Mouse (Mus musculus) embryonic facial prominence, embryonic 11.5 days (tissue): ENCODE measurements around the gene Zfp799. TPM values are rescaled to one million over a fixed set of nuclear protein-coding genes. Genes with fewer than 3 reads are reported as not detected.
A peak's percentile ranks its signal among the peaks of the same experiment; 100 is the strongest.

Experiments used
- ATAC-seq: fragments of 200-750 bp; cut with Nextera tagmentation; replicated peaks from 2 replicates; pipeline ENCODE4 v1.8.0; 2017; ENCODE audit warnings: low read depth; ENCODE audit not compliant: insufficient number of reproducible peaks, low FRiP score, low TSS enrichment
- DNase-seq: peaks from one replicate; pipeline ENCODE4 v3.0.0-alpha.2; 2015; ENCODE audit warnings: low spot score
- H3K27ac ChIP-seq: fragments of 300-500 bp; sonication (generic); replicated peaks from 2 replicates; pipeline ENCODE4 v1.5.1; 2014; ENCODE audit warnings: mild to moderate bottlenecking, low read depth, low read length, control low read depth
- H3K27me3 ChIP-seq: fragments of 300-500 bp; sonication (generic); 2 replicates; pipeline ENCODE4 v1.6.1; 2014; ENCODE audit warnings: mild to moderate bottlenecking, low read length, moderate library complexity, mixed read lengths; ENCODE audit not compliant: control insufficient read depth, insufficient read depth
- H3K36me3 ChIP-seq: fragments of 300-500 bp; sonication (generic); replicated peaks from 2 replicates; pipeline ENCODE4 v1.6.1; 2014; ENCODE audit warnings: low read depth, mild to moderate bottlenecking, low read length, moderate library complexity, mixed read lengths; ENCODE audit not compliant: control insufficient read depth, insufficient read depth
- H3K4me1 ChIP-seq: fragments of 300-500 bp; sonication (generic); 2 replicates; pipeline ENCODE4 v1.6.1; 2014; ENCODE audit warnings: low read length, mixed read lengths; ENCODE audit not compliant: control insufficient read depth, insufficient read depth
- H3K4me2 ChIP-seq: fragments of 300-500 bp; sonication (generic); 2 replicates; pipeline ENCODE4 v1.6.1; 2014; ENCODE audit warnings: low read depth, mild to moderate bottlenecking, control low read depth, low read length, moderate library complexity
- H3K4me3 ChIP-seq: fragments of 300-500 bp; sonication (generic); 2 replicates; pipeline ENCODE4 v1.5.1; 2014; ENCODE audit warnings: low read depth, low read length, control low read depth
- H3K9ac ChIP-seq: fragments of 300-500 bp; sonication (generic); replicated peaks from 2 replicates; pipeline ENCODE4 v1.6.1; 2014; ENCODE audit warnings: mild to moderate bottlenecking, control low read depth, low read length
- H3K9me3 ChIP-seq: fragments of 300-500 bp; sonication (generic); replicated peaks from 2 replicates; pipeline ENCODE4 v1.6.1; 2016; ENCODE audit warnings: mild to moderate bottlenecking, low read length, inconsistent platforms, mixed read lengths; ENCODE audit not compliant: control insufficient read depth
- WGBS: fragments of 180-500 bp; shearing (Covaris S2); extraction: QIAGEN DNeasy Blood & Tissue Kit; methylation state at CpG from one replicate; pipeline ENCODE4 v1.1.7; 2014; 5-methylcytosine and 5-hydroxymethylcytosine counted together
- polyA plus RNA-seq: library from polyadenylated mRNA; unstranded; fragments of >200 nt; fragmentation: Nextera tagmentation; extraction: Ambion mirVana; gene quantifications from 2 replicates; pipeline ENCODE4 v1.2.1, GENCODE M21; 2014

Gene Zfp799
- polyA plus RNA-seq, 1 experiment from 2014 or later, result 17.1 TPM

DNA sequence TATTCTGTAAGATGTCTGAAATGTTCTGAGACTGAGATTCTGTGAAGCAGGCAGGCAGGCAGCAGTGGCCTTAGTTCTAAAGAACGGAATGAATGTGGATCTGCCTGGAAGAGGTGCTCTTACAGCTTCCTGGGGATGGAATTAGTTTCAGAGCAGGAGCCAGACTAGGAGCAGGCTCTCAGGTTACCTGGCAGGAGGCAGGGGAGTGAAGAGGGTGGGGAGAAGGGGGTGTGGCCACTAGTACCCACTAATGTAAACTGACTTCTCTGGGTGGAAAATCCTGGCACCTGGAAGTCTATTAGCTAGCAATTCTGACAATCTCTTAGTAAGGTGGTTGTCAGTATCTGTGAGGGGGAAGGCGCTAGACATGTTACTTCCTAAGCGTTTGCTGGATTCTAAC lies 44.4 kb downstream of the Zfp799 start:
- H3K27ac ChIP-seq, result no peak overlapping the region
- no peak overlapping the region for H3K4me3 ChIP-seq
- H3K4me1 ChIP-seq, result no peaks in the 10 kb centered on the region
- DNase-seq, result peak; percentile 9
- H3K4me2 ChIP-seq, result no peak overlapping the region
- no peak overlapping the region for H3K9ac ChIP-seq
- ATAC-seq, result no peak
- no peaks in the 10 kb centered on the region for H3K9me3 ChIP-seq
- no peaks in the 10 kb centered on the region for H3K27me3 ChIP-seq
- no peaks in the 10 kb centered on the region; the same call in none of the 2 replicates for H3K36me3 ChIP-seq
- WGBS, result 79% methylated on average over 3 of the region's 3 CpGs

DNA sequence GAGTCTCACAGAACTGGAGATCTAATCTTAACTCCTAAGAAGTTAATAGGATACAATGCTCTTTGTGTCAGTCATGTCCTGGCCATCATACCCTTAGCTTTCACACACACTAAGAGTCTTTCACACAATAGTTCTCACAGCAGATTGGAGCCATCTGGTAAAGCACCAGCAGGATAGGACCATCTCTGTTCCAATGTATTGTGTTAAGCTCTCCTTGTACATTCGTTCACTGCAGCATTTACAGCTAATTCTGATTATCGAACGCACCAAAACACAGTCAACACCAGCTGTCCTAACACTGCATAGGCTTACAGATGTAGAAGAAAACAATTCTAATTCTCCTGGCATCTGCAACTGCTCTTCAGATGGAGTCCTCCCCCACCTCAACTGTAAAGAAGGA lies 52.5 kb downstream of the Zfp799 start:
- Histone ChIP-seq H3K9me3 (no peaks in the 10 kb centered on the region), H3K4me1 (no peaks in the 10 kb centered on the region), H3K4me3 (no peak overlapping the region), H3K36me3 (peaks cover 7% of the 10 kb centered on the region), H3K27me3 (no peaks in the 10 kb centered on the region), H3K4me2 (no peak overlapping the region), H3K9ac (no peak overlapping the region), H3K27ac (no peak overlapping the region)
- no peak for ATAC-seq
- 90% methylated on average over 3 of the region's 3 CpGs for WGBS
- DNase-seq, result no peak

GRCm38 (mm10) chr17:32771213-32771612 lies 58.8 kb downstream of the Zfp799 start:
- H3K4me1 ChIP-seq, result no peaks in the 10 kb centered on the region
- H3K4me2 ChIP-seq, result no peak overlapping the region
- DNase-seq, result no peak
- no peaks in the 10 kb centered on the region for H3K9me3 ChIP-seq
- no peak overlapping the region for H3K9ac ChIP-seq
- no peaks in the 10 kb centered on the region for H3K27me3 ChIP-seq
- no peak for ATAC-seq
- WGBS, result 86% methylated on average over 1 of the region's 1 CpGs
- H3K4me3 ChIP-seq, result no peak overlapping the region
- no peak overlapping the region for H3K27ac ChIP-seq
- H3K36me3 ChIP-seq, result peaks cover 14% of the 10 kb centered on the region

DNA sequence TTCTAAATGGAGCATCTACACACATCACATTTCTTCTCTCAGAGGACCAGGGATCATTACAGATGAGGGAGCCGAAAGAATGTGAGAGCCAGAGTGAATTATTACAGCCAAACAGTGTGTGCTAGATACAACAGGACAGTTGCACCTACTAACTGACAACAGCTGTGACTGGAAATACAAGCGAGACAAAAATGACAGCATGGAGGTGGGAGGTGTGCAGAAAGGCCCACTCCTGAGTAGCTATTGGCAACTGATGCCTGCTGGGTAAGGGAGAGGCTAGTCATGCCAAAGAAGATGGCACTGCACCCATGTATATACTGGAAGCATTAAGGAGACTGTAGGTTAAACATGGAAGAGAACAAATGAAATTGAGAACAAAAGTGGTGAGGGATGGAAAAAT lies 63.6 kb downstream of the Zfp799 start:
- DNase-seq, result no peak
- Histone ChIP-seq H3K4me1 (no peaks in the 10 kb centered on the region), H3K36me3 (peaks cover 13% of the 10 kb centered on the region), H3K9ac (no peak overlapping the region), H3K4me3 (no peak overlapping the region), H3K27me3 (no peaks in the 10 kb centered on the region), H3K27ac (no peak overlapping the region), H3K9me3 (0 out of 2 replicates have a peak, but pooled peaks cover 2% of the 10 kb centered on the region), H3K4me2 (no peak overlapping the region)
- WGBS, result 93% methylated on average over 2 of the region's 2 CpGs
- ATAC-seq, result no peak

Other genes with a start within 250 kb of the Zfp799 start
- not detected in 2 replicates for gene Cyp4f37, start 209.0 kb downstream of the Zfp799 start, polyA plus RNA-seq
- gene Cyp4f40, start 171.4 kb downstream of the Zfp799 start, polyA plus RNA-seq, result not detected in 2 replicates
- 0.27 TPM in 1 of 2 replicates, not detected in the other for gene Cyp4f15, start 144.6 kb downstream of the Zfp799 start, polyA plus RNA-seq
- 25.6 and 33.8 TPM in 2 replicates for gene Zfp871, start 42.0 kb downstream of the Zfp799 start, polyA plus RNA-seq
- gene Zfp811, start 20.3 kb downstream of the Zfp799 start, polyA plus RNA-seq, result 11.5 and 13.2 TPM in 2 replicates
- gene Zfp870, start 61.4 kb upstream of the Zfp799 start, polyA plus RNA-seq, result 11.7 and 12.3 TPM in 2 replicates
- not detected in 2 replicates for gene Cyp4f14, start 87.1 kb upstream of the Zfp799 start, polyA plus RNA-seq
- 2.7 and 3.4 TPM in 2 replicates for gene Cyp4f13, start 117.1 kb upstream of the Zfp799 start, polyA plus RNA-seq
- gene Zfp472, start 135.6 kb upstream of the Zfp799 start, polyA plus RNA-seq, result 15.5 and 16.2 TPM in 2 replicates
- gene Zfp952, start 162.9 kb upstream of the Zfp799 start, polyA plus RNA-seq, result 16.6 and 17.3 TPM in 2 replicates
- 26.2 and 27.0 TPM in 2 replicates for gene Zfp763, start 203.1 kb upstream of the Zfp799 start, polyA plus RNA-seq
- not detected in 2 replicates for gene 4921501E09Rik, start 237.8 kb upstream of the Zfp799 start, polyA plus RNA-seq